Mouse (Mus musculus) intestine, postnatal 0 days (tissue): ENCODE data around the gene Pip4k2c. TPM values are rescaled to one million over a fixed set of nuclear protein-coding genes. Genes with fewer than 3 reads are reported as not detected.

Experiments used
- ATAC-seq: fragments of 200-750 bp; cut with Nextera tagmentation; 2 replicates; pipeline ENCODE4 v1.8.0; 2017; ENCODE audit warnings: mild to moderate bottlenecking, moderate TSS enrichment, moderate library complexity
- H3K27ac ChIP-seq: fragments of 300-500 bp; sonication (generic); 2 replicates; pipeline ENCODE4 v1.5.1; 2014; ENCODE audit warnings: mild to moderate bottlenecking, low read depth, low read length, moderate library complexity
- H3K27me3 ChIP-seq: fragments of 300-500 bp; sonication (generic); replicated peaks from 2 replicates; pipeline ENCODE4 v1.6.1; 2014; ENCODE audit warnings: low read length, mixed read lengths; ENCODE audit not compliant: control insufficient read depth, insufficient read depth
- H3K36me3 ChIP-seq: fragments of 300-500 bp; sonication (generic); 2 replicates; pipeline ENCODE4 v1.6.1; 2014; ENCODE audit warnings: mild to moderate bottlenecking, moderate library complexity; ENCODE audit not compliant: control insufficient read depth, insufficient read depth
- H3K4me1 ChIP-seq: fragments of 300-500 bp; sonication (generic); replicated peaks from 2 replicates; pipeline ENCODE4 v1.6.1; 2014; ENCODE audit warnings: antibody characterized with exemption, low read length, mixed read lengths; ENCODE audit not compliant: control insufficient read depth, insufficient read depth
- H3K4me2 ChIP-seq: fragments of 300-500 bp; sonication (generic); replicated peaks from 2 replicates; pipeline ENCODE4 v1.6.1; 2014; ENCODE audit warnings: low read depth, mild to moderate bottlenecking, moderate library complexity
- H3K4me3 ChIP-seq: fragments of 300-500 bp; sonication (generic); 2 replicates; pipeline ENCODE4 v1.5.1; 2014; ENCODE audit warnings: low read depth, low read length
- H3K9ac ChIP-seq: fragments of 300-500 bp; sonication (generic); 2 replicates; pipeline ENCODE4 v1.6.1; 2014; ENCODE audit warnings: mild to moderate bottlenecking, low read depth, low read length
- H3K9me3 ChIP-seq: fragments of 300-500 bp; sonication (generic); 2 replicates; pipeline ENCODE4 v1.6.1; 2016; ENCODE audit warnings: mixed run types; ENCODE audit not compliant: control insufficient read depth
- CTCF ChIP-seq: sonication (generic); IDR thresholded peaks from 2 replicates; pipeline ENCODE4 v1.5.1; 2016; ENCODE audit warnings: low read depth, mild to moderate bottlenecking, control low read depth, antibody characterized with exemption, moderate library complexity
- WGBS: fragments of 180-500 bp; shearing (Covaris S2); extraction: QIAGEN DNeasy Blood & Tissue Kit; methylation state at CpG from one replicate; pipeline ENCODE4 v1.1.7; 2014; 5-methylcytosine and 5-hydroxymethylcytosine counted together
- polyA plus RNA-seq: library from polyadenylated mRNA; unstranded; fragments of >200 nt; fragmentation: Nextera tagmentation; extraction: Ambion mirVana; gene quantifications from 2 replicates; pipeline ENCODE4 v1.2.1, GENCODE M21; 2015

Pip4k2c gene
- polyA plus RNA-seq, 1 experiment from 2014 or later = 43.0 TPM

- H3K36me3 ChIP-seq = peaks cover 60% of the 10 kb centered on the region
- no peak for ATAC-seq
- TF ChIP-seq CTCF = no peak
- no peak overlapping the region for H3K27ac ChIP-seq
- H3K9me3 ChIP-seq = no peaks in the 10 kb centered on the region
- H3K4me2 ChIP-seq = no peak overlapping the region
- H3K4me1 ChIP-seq = no peaks in the 10 kb centered on the region
- no peak overlapping the region for H3K4me3 ChIP-seq
- WGBS = 88% methylated on average over 5 of the region's 5 CpGs
- H3K9ac ChIP-seq = no peak overlapping the region
- H3K27me3 ChIP-seq = no peaks in the 10 kb centered on the region
These were observed 6.8 kb downstream of the Pip4k2c start for GRCm38 (mm10) chr10:127204589-127204988.

GRCm38 (mm10) chr10:127203106-127203505, 8.3 kb downstream of the Pip4k2c start:
- H3K27me3 ChIP-seq = no peaks in the 10 kb centered on the region
- H3K4me2 ChIP-seq = no peak overlapping the region
- H3K4me3 ChIP-seq = no peak overlapping the region
- no peaks in the 10 kb centered on the region for H3K4me1 ChIP-seq
- no peak overlapping the region for H3K27ac ChIP-seq
- 86% methylated on average over 3 of the region's 3 CpGs for WGBS
- no peak for ATAC-seq
- no peak overlapping the region for H3K9ac ChIP-seq
- H3K9me3 ChIP-seq = no peaks in the 10 kb centered on the region
- peaks cover 73% of the 10 kb centered on the region for H3K36me3 ChIP-seq
- no peak for TF ChIP-seq CTCF

- H3K4me3 ChIP-seq = no peak overlapping the region
- H3K9me3 ChIP-seq = no peaks in the 10 kb centered on the region
- peaks cover 70% of the 10 kb centered on the region for H3K36me3 ChIP-seq
- 87% methylated on average over 8 of the region's 8 CpGs for WGBS
- H3K4me2 ChIP-seq = no peak overlapping the region
- H3K27me3 ChIP-seq = no peaks in the 10 kb centered on the region
- no peak overlapping the region for H3K9ac ChIP-seq
- ATAC-seq = no peak
- peak; percentile 45 for TF ChIP-seq CTCF
- H3K4me1 ChIP-seq = no peaks in the 10 kb centered on the region
- H3K27ac ChIP-seq = no peak overlapping the region
These were observed 11.1 kb downstream of the Pip4k2c start for GRCm38 (mm10) chr10:127200279-127200678.

GRCm38 (mm10) chr10:127199474-127199873, 11.9 kb downstream of the Pip4k2c start:
- WGBS = 89% methylated on average over 11 of the region's 11 CpGs
- H3K9me3 ChIP-seq = no peaks in the 10 kb centered on the region
- H3K4me1 ChIP-seq = 0 out of 2 replicates have a peak, but pooled peaks cover 5% of the 10 kb centered on the region
- no peak overlapping the region for H3K27ac ChIP-seq
- H3K27me3 ChIP-seq = no peaks in the 10 kb centered on the region
- H3K4me3 ChIP-seq = no peak overlapping the region
- H3K36me3 ChIP-seq = peaks cover 62% of the 10 kb centered on the region
- no peak overlapping the region for H3K9ac ChIP-seq
- H3K4me2 ChIP-seq = no peak overlapping the region
- no peak for ATAC-seq
- no peak for TF ChIP-seq CTCF

GRCm38 (mm10) chr10:127199068-127199467, 12.3 kb downstream of the Pip4k2c start:
- Histone ChIP-seq H3K27ac (no peak overlapping the region), H3K4me3 (no peak overlapping the region), H3K4me2 (no peak overlapping the region), H3K36me3 (peaks cover 58% of the 10 kb centered on the region), H3K9ac (no peak overlapping the region), H3K27me3 (no peaks in the 10 kb centered on the region), H3K9me3 (no peaks in the 10 kb centered on the region), H3K4me1 (0 out of 2 replicates have a peak, but pooled peaks cover 5% of the 10 kb centered on the region)
- WGBS = 72% methylated on average over 5 of the region's 5 CpGs
- no peak for TF ChIP-seq CTCF
- ATAC-seq = no peak

GRCm38 (mm10) chr10:127198492-127198891, 12.9 kb downstream of the Pip4k2c start:
- 46% methylated on average over 2 of the region's 2 CpGs for WGBS
- no peak overlapping the region for H3K4me2 ChIP-seq
- H3K9ac ChIP-seq = no peak overlapping the region
- TF ChIP-seq CTCF = no peak
- ATAC-seq = no peak
- 0 out of 2 replicates have a peak, but pooled peaks cover 5% of the 10 kb centered on the region for H3K4me1 ChIP-seq
- no peaks in the 10 kb centered on the region for H3K9me3 ChIP-seq
- no peak overlapping the region for H3K27ac ChIP-seq
- no peaks in the 10 kb centered on the region for H3K27me3 ChIP-seq
- H3K36me3 ChIP-seq = peaks cover 53% of the 10 kb centered on the region
- H3K4me3 ChIP-seq = no peak overlapping the region
